Mouse (Mus musculus): ENCODE results near the gene Ndufs8. TPM values are rescaled to one million over a fixed set of nuclear protein-coding genes. Genes with fewer than 3 reads are reported as not detected.
"Not testable (repeated sequence)": the region's sequence is repeated elsewhere in the genome, so short reads cannot be mapped to it uniquely, and the experiment has no call there.

Gene Ndufs8
- total RNA-seq (2018; cell fraction: chromatin; rRNA removed) = 10 to 100 TPM in 13 of 26 experiments, 1 to 10 TPM in 13; 3.0 to 21.4 (median 9.9) TPM
- total RNA-seq (2018; cell fraction: cytosol; rRNA removed) = 10 to 100 TPM; 59.2 to 98.0 (median 81.8) TPM
- 10 to 100 TPM in 22 of 26 experiments, 1 to 10 TPM in 4; 7.7 to 35.0 (median 19.8) TPM for total RNA-seq (2018; cell fraction: nucleus; rRNA removed)
- polyA plus RNA-seq (2018) = 65.9 to 103 TPM (median 95.7 TPM) in 3 replicates

DNA sequence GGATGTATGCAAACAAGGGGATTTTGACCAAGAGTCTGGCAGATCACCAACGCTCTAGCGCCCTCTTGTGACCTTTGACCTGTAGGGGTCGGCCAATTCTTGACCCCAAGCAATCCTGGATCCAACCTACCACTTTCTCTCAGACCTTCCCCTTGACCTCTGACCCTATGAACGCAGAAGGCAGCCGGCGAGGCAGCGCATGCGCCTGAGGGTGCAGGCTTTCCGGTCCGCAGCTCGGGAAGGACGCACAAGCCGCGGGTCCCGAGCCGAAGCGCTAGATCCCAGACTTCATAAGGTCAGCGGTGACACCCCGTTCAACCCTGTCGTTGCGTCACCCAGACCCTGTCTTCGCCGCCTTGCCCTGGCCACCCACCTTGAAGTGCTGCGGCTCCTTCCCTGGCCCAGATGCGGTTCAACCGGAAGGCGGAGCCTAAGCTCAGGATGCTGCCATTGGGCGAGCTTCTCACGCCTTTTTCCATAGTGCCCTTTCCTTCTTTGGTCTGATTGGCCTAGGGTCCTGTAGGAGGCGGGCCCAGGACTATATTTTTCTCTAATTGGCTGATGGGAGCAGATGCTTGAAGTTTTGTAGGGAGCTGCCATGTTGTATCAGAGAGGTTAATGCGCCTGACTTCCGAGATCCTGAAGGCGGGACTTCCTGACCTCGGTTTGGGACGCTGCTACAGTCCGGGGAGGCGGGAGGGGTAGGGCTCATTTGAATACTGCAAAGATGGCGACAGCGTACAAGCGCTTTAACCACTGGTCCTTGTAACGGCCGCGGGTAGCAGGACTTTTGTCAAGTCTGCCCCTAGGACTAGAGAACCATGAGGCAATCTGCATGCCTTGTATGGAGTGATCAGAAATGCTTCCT lies at the start of gene Ndufs8:
Gene Ndufs8 (minus strand): TSS at position 438 of the 868 bp plus-strand sequence.
- peaks cover 26% of the 10 kb centered on the region; the same call in 1 of the 2 replicates for H3K36me3 ChIP-seq (ENCODE audit: inconsistent target)
- H3K4me3 ChIP-seq (ENCODE audit: inconsistent target) = peak within 1 kb of the TSS; percentile 62
- H3K27ac ChIP-seq = peak within 1 kb of the TSS; percentile 100
- WGBS (ENCODE audit: missing documents) = under 1% methylated on average over 43 of the region's 43 CpGs
- H3K79me2 ChIP-seq (ENCODE audit: inconsistent target) = peaks cover 49% of the 10 kb centered on the region

DNA sequence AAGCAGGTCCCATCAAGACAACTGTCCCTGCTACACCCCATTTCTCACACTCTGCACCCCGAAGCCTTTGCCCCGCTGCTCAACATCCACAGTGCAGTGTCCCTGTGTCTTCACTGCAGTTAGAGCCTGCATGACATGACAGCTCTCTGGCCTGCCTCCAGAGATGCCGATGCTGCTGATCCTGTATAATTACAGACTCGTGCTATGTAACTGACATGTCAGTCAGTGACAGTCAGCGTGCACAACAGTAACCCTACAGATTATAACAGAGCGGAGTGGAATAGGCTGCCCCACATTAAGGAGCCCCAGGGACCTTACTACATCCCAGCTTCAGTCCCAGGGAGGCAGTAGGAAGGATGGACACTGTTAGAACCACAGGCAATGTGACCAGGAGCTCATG lies 49.2 kb upstream of the Ndufs8 start:
- 100% methylated on average over 3 of the region's 6 CpGs for WGBS (ENCODE audit: missing documents)
- not testable (repeated sequence) for H3K79me2 ChIP-seq (ENCODE audit: inconsistent target); H3K4me3 ChIP-seq (ENCODE audit: inconsistent target); H3K27ac ChIP-seq; H3K36me3 ChIP-seq (ENCODE audit: inconsistent target)

DNA sequence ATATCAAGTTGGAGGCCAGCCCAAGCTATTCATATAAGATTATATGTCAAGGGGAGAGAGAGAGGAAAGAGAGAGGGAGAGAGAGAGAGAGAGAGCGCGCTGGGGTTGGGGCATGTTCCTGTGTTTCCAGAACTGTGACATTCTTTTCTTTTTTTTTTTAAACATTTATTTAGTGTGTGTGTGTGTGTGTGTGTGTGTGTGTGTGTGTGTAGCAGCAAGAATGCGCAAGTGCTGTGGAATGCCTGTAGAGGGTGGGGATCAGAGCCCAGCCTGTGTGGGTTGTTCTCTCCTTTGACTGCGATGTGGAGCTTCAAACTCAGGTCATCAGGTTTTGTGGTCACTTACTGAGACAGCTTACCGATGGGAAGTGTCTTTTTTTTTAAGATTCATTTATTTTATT lies 47.6 kb upstream of the Ndufs8 start:
- WGBS (ENCODE audit: missing documents) = 81% methylated on average over 4 of the region's 5 CpGs
- no peaks in the 10 kb centered on the region for H3K79me2 ChIP-seq (ENCODE audit: inconsistent target)
- no peak overlapping the region for H3K27ac ChIP-seq
- H3K36me3 ChIP-seq (ENCODE audit: inconsistent target) = no peaks in the 10 kb centered on the region
- H3K4me3 ChIP-seq (ENCODE audit: inconsistent target) = no peak overlapping the region

DNA sequence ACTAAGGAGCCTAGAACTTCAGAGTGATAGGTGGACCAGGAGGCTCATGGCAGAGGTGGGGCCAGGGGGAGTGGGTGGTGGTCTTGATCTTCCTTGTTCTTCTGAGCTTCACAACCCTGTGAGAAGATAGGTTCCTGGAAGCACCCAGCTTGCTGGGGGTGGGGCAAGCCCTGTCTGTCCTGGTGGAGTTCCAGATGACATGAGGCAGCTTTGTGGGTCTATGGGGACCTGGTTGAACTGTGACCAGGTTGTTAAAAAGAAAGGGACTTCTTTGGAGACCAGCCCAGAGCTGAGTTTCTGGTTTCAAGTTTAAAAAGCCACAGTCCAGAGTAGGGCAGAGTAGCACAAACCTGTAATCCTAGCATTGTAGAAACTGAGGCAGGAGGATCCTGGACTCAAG lies 46.5 kb upstream of the Ndufs8 start:
- H3K27ac ChIP-seq = no peak overlapping the region
- H3K36me3 ChIP-seq (ENCODE audit: inconsistent target) = no peaks in the 10 kb centered on the region
- no peak overlapping the region for H3K4me3 ChIP-seq (ENCODE audit: inconsistent target)
- no peaks in the 10 kb centered on the region for H3K79me2 ChIP-seq (ENCODE audit: inconsistent target)

DNA sequence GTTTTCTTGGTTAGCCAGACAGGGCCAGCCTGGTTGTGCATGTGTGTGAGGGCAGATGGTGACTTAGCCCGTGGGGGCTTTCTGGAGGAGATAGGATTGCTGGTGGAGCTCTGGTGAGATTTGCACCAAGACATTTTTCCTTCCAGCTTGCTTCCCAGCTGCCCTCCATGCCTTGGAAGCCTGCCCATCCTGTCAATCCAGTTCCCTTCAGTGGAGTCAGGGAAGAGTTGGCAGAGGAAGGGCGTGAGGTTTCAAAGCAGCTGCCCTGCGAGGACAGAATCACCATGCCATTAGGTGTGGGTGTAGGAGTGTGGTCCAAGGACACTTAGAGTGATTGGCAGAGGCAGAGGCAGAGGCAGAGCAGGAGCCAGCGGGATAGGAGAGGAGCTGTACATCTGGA lies 45.9 kb upstream of the Ndufs8 start, which contains the start of gene Aldh3b3:
Gene Aldh3b3 (plus strand): TSS at position 176 of the 400 bp plus-strand sequence.
- Histone ChIP-seq H3K36me3 (ENCODE audit: inconsistent target) (no peaks in the 10 kb centered on the region), H3K79me2 (ENCODE audit: inconsistent target) (no peaks in the 10 kb centered on the region), H3K4me3 (ENCODE audit: inconsistent target) (no peak within 1 kb of the TSS), H3K27ac (no peak within 1 kb of the TSS)
- WGBS (ENCODE audit: missing documents) = 88% methylated on average over 3 of the region's 4 CpGs

DNA sequence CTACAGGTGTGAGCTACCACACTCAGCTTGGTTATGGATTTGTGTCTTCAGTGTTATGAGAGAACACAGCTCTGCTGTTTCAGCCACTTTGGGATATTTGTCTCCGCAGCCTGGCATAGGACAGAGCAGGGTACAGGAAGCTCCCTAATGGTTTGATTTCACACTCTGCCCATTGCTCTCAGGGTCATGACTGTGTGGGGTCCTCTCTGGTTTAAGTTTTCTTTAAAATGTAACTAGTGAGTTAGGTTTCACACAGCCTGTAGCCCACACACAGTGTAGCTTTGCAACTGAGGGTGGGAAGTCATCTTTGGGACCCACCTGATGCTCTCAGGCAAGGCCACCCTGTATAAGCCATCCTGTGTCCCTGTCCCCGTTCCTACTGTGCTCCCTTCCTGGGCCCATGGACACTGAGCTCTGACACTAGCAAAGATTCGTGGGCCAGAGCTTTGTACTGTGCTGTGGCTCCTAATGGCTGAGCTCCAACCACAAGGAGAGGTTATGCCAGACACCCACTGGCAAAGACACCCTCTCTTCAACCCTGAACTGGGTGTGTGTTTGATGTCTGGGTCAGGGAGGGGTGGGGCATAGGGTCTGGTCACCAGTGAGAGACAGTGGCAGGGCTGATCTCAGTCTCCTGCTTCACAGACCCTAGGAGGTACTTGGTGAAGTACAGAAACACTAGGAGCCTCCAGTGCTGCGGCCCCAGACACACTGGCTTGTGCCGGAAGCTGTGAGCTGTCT lies 44.9 kb upstream of the Ndufs8 start:
- not testable (repeated sequence) for H3K4me3 ChIP-seq (ENCODE audit: inconsistent target); H3K27ac ChIP-seq; H3K79me2 ChIP-seq (ENCODE audit: inconsistent target); H3K36me3 ChIP-seq (ENCODE audit: inconsistent target)
- 93% methylated on average over 4 of the region's 5 CpGs for WGBS (ENCODE audit: missing documents)

DNA sequence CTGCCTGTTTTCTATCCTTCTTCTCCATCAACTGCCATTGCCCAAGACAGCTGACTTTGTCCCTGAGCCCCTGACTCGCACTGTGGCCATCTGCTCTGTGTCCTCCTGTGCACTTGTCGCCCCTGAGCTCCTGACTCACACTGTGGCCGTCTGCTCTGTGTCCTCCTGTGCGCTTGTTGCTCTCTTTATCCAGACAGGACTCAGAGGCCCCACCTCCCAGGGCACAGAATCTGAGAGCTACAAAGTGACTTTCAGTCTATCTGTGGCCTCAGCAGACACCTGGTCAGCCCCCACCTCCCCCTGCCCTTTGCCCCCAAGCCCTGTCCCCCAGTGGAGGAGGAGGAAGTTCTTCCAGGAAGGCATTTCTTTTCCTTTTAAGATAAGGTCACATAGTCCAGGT lies 43.2 kb upstream of the Ndufs8 start:
- Histone ChIP-seq H3K4me3 (ENCODE audit: inconsistent target) (no peak overlapping the region), H3K36me3 (ENCODE audit: inconsistent target) (no peaks in the 10 kb centered on the region), H3K79me2 (ENCODE audit: inconsistent target) (no peaks in the 10 kb centered on the region), H3K27ac (no peak overlapping the region)
- 80% methylated on average over 4 of the region's 4 CpGs for whole genome bisulfite sequencing (ENCODE audit: missing documents)

DNA sequence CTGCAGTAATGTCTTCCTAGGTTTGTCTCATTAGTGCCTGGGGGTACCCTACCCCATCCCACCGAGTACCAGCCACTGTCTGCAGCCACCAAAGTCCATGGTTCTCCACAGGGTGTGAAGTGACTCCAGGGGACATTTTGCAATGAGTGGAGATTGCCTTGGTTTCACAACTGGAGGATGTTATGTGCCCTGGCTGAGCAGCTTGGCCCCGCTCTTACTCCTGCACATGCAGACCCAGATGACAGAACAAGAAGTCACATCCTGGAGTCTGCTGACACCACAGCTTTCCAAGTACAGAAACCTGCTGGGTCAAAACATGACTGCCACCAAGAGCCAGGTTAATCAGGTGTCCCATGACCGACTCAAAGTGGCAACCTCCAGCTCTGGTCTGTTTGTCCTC lies 42.5 kb upstream of the Ndufs8 start:
- Histone ChIP-seq H3K27ac (no peak overlapping the region), H3K4me3 (ENCODE audit: inconsistent target) (no peak overlapping the region), H3K79me2 (ENCODE audit: inconsistent target) (no peaks in the 10 kb centered on the region), H3K36me3 (ENCODE audit: inconsistent target) (peaks cover 1% of the 10 kb centered on the region; the same call in 1 of the 2 replicates)
- WGBS (ENCODE audit: missing documents) = 85% methylated on average over 3 of the region's 3 CpGs

DNA sequence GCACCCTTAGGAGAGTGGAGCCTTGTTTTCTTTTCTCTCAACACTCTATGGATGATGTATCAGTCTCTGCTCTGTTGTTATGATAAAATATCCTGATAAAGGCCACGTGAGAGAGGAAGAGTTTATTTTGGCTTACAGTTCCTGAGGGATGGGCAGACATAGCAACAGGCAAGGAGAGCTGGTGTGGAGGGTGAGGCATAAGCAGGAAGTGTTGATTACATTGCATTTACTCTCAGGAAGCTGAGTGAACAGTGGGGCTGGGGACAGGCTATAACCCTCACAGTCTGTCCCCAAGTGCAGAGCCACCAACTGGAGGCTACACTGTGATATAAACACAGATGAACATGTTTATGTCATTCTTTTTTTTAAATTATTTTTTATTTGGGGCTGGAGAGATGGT lies 39.5 kb upstream of the Ndufs8 start:
- Histone ChIP-seq H3K4me3 (ENCODE audit: inconsistent target) (no peak overlapping the region), H3K27ac (no peak overlapping the region), H3K79me2 (ENCODE audit: inconsistent target) (no peaks in the 10 kb centered on the region), H3K36me3 (ENCODE audit: inconsistent target) (peaks cover 31% of the 10 kb centered on the region)
- WGBS (ENCODE audit: missing documents) = 71% methylated on average over 1 of the region's 1 CpGs

DNA sequence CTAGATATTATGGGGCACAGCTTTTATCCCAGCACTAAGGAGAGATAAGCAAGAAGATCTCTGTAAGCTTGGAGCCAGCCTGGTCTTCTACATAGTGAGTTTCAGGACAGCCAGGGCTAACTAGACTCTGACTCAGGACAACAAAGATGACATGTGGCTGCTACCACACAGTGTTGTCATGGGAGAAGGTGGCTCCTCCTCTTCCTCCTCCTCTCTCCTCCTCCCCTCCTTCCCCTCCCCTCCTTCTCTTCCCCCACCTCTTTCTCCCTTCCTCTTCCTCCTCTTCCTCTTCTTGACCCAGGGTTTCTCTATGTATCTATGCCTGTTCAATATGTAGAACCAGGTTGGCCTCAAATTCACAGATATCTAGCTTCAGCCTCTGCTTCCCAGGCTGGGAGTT lies 38.9 kb upstream of the Ndufs8 start:
- H3K27ac ChIP-seq = no peak overlapping the region
- H3K79me2 ChIP-seq (ENCODE audit: inconsistent target) = no peaks in the 10 kb centered on the region
- H3K36me3 ChIP-seq (ENCODE audit: inconsistent target) = peaks cover 37% of the 10 kb centered on the region
- no peak overlapping the region for H3K4me3 ChIP-seq (ENCODE audit: inconsistent target)

DNA sequence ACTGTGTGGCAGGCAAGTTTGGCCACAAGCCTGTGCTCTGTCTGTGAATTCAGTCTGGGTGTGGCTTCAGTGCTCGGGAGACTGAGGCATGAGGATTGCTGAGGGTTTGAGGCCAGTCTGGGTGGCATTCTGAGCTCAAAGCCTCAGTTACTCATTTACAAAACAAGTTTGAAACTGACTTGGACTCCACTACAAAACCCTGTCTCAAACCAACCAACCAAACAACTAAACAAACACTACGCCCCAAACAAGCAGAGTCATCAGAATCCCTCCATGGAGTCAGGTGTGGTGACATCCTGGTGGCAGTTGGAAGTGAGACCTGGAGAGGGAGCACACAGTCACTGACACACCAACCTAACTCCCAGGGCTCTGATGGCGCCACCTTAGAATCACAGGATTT lies 37.8 kb upstream of the Ndufs8 start:
- H3K27ac ChIP-seq = no peak overlapping the region
- 95% methylated on average over 3 of the region's 3 CpGs for WGBS (ENCODE audit: missing documents)
- no peaks in the 10 kb centered on the region for H3K79me2 ChIP-seq (ENCODE audit: inconsistent target)
- H3K36me3 ChIP-seq (ENCODE audit: inconsistent target) = peaks cover 48% of the 10 kb centered on the region
- no peak overlapping the region for H3K4me3 ChIP-seq (ENCODE audit: inconsistent target)

DNA sequence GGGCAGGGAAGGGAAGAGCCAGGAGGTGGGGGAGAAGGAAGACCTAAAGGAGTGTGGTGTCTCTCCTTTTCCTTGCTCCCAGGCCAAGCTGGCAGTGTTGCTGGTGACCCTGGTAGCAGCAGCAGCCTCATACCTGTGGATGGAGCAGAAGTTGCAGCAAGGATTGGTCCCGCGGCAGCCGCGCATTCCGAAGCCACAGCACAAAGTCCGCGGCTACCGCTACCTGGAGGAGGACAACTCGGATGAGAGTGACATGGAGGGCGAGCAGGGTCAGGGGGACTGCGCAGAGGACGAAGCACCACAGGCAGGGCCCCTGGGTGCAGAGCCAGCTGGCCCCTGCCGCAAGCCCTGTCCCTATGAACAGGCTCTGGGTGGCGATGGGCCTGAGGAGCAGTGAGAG lies 36.0 kb upstream of the Ndufs8 start:
- peaks cover 63% of the 10 kb centered on the region for H3K36me3 ChIP-seq (ENCODE audit: inconsistent target)
- WGBS (ENCODE audit: missing documents) = 97% methylated on average over 14 of the region's 14 CpGs
- peaks cover 8% of the 10 kb centered on the region; the same call in 1 of the 2 replicates for H3K79me2 ChIP-seq (ENCODE audit: inconsistent target)

DNA sequence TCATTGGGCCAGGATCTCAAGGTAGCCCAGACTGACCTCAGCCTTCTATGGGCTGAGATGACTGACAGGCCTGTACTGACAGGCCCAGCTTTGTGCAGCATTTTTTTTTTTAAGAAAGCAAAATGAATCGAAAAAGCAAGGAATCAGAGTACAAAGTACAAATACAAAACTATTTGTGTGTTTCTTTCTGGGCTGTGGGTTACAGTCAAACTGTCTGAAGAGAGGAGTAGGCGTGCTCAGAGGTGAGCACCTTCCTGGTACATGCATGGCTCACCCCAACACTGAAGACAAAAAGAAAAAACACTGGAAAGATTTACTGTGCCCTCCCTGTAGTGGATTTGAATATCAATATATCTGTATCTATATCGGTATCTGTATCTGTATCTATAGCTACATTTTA lies 35.2 kb upstream of the Ndufs8 start:
- H3K4me3 ChIP-seq (ENCODE audit: inconsistent target) = no peak overlapping the region
- peaks cover 70% of the 10 kb centered on the region for H3K36me3 ChIP-seq (ENCODE audit: inconsistent target)
- WGBS (ENCODE audit: missing documents) = 90% methylated on average over 3 of the region's 3 CpGs
- peaks cover 16% of the 10 kb centered on the region; the same call in 1 of the 2 replicates for H3K79me2 ChIP-seq (ENCODE audit: inconsistent target)
- H3K27ac ChIP-seq = no peak overlapping the region

More for the DNA sequence above, 36.0 kb upstream of the Ndufs8 start:
- no peak overlapping the region for H3K4me3 ChIP-seq (ENCODE audit: inconsistent target)
- H3K27ac ChIP-seq = no peak overlapping the region

DNA sequence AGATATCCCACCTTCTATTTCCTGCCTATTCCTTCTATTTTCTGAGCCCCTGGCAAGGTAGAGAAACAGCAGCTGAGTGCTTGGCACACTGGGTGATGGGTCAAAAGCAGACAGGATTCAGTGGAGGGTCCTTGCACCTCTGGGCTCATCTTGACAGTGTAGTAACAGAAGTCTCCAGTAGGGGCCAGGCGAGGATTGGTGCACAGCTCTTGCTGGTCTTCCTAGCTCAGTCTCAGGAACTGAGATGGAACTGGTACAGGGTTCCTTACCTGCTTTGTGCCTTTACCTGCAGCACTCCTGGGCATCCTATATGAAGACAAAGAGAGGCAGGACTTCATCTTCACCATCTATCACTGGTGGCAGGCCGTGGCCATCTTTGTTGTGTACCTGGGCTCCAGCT lies 34.1 kb upstream of the Ndufs8 start:
- no peak overlapping the region for H3K4me3 ChIP-seq (ENCODE audit: inconsistent target)
- H3K27ac ChIP-seq = no peak overlapping the region
- WGBS (ENCODE audit: missing documents) = 64% methylated on average over 2 of the region's 2 CpGs
- peaks cover 27% of the 10 kb centered on the region; the same call in 1 of the 2 replicates for H3K79me2 ChIP-seq (ENCODE audit: inconsistent target)
- peaks cover 81% of the 10 kb centered on the region for H3K36me3 ChIP-seq (ENCODE audit: inconsistent target)
